Mouse (Mus musculus) embryonic facial prominence, embryonic 10.5 days (tissue): ENCODE results near the gene Ccdc194. TPM values are rescaled to one million over a fixed set of nuclear protein-coding genes. Genes with fewer than 3 reads are reported as not detected.
A peak's percentile ranks its signal among the peaks of the same experiment; 100 is the strongest.

ENCODE experiments used
- DNase-seq: peaks from one replicate; pipeline ENCODE4 v3.0.0-alpha.2; 2017; ENCODE audit warnings: low spot score
- H3K27ac ChIP-seq: fragments of 300-500 bp; sonication (generic); replicated peaks from 2 replicates; pipeline ENCODE4 v1.5.1; 2016; ENCODE audit warnings: mild to moderate bottlenecking
- H3K27me3 ChIP-seq: fragments of 300-500 bp; sonication (generic); replicated peaks from 2 replicates; pipeline ENCODE4 v1.6.1; 2016; ENCODE audit warnings: low read depth, mild to moderate bottlenecking; ENCODE audit not compliant: poor library complexity, severe bottlenecking
- H3K36me3 ChIP-seq: fragments of 300-500 bp; sonication (generic); replicated peaks from 2 replicates; pipeline ENCODE4 v1.6.1; 2016; ENCODE audit warnings: mild to moderate bottlenecking, moderate library complexity
- H3K4me1 ChIP-seq: fragments of 300-500 bp; sonication (generic); 2 replicates; pipeline ENCODE4 v1.6.1; 2016
- H3K4me3 ChIP-seq: fragments of 300-500 bp; sonication (generic); 2 replicates; pipeline ENCODE4 v1.5.1; 2016; ENCODE audit warnings: mild to moderate bottlenecking, moderate library complexity
- H3K9me3 ChIP-seq: fragments of 300-500 bp; sonication (generic); 2 replicates; pipeline ENCODE4 v1.6.1; 2016; ENCODE audit warnings: mild to moderate bottlenecking
- WGBS: fragments of 180-500 bp; shearing (Covaris S2); methylation state at CpG from one replicate; pipeline ENCODE4 v1.1.7; 2016; 5-methylcytosine and 5-hydroxymethylcytosine counted together
- polyA plus RNA-seq: library from polyadenylated mRNA; unstranded; fragments of >200 nt; fragmentation: Nextera tagmentation; extraction: Ambion mirVana; gene quantifications from 2 replicates; pipeline ENCODE4 v1.2.1, GENCODE M21; 2016

Gene Ccdc194
- polyA plus RNA-seq, 1 experiment from 2014 or later: 0.12 TPM

DNA sequence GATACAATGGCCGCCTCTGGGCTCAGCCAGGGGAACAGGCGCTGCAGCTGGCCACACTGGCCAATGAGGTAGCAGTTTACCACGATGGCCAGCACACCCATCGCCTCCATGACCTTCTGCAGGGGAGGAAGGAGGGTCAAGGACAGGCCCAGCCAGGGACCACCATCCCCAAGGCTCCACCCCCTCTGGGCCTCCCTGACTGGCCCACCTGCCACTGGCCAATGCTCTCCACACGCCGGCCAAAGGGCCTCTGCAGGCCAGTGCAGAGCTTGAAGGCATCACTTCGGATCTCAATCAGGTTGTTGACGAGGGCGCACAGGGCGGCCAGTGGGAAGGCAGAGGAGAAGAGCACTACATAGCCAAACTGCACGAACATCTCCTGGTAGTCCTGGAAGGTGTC is 46.6 kb downstream of the Ccdc194 start:
- no peaks in the 10 kb centered on the region for H3K9me3 ChIP-seq
- peaks cover 41% of the 10 kb centered on the region for H3K4me1 ChIP-seq
- H3K27me3 ChIP-seq: peaks cover 41% of the 10 kb centered on the region
- H3K4me3 ChIP-seq: peak overlapping the region; percentile 18; the same call in 1 of the 2 replicates
- DNase-seq: no peak
- H3K36me3 ChIP-seq: peaks cover 82% of the 10 kb centered on the region
- 93% methylated on average over 11 of the region's 11 CpGs for WGBS
- H3K27ac ChIP-seq: no peak overlapping the region

DNA sequence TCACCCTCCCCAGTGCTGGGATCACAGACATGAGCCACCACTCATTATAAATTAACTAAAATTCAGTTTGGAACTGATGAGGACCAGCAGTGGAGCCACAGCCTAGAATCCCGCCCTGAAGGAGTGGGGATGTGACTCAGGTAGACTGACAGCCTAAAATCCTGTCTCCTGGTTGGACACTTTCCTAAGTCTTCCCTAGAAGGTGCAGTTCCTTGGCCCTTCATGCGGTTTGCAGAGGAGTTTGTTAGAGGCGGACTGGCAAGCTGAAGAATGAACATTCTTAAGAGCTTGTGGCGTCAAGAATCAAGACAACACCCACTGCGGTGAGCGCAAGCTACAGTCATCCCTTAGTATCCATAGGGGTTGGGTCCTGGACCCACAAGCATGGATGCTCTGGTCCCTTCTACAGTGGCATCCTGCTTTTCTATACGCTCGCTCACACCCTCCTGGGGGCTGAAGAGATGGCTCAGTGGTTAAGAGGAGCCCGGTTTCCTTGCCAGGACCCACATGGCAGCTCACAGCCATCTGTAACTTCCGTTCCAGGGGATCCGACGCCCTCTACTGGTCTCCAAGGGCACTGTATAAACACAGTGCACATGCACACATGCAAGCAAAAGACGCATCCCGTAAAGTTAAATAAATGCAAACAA is 48.2 kb downstream of the Ccdc194 start:
- H3K27ac ChIP-seq: peak overlapping the region; percentile 88
- DNase-seq: no peak
- peak overlapping the region; percentile 71 for H3K4me3 ChIP-seq
- H3K36me3 ChIP-seq: peaks cover 82% of the 10 kb centered on the region
- WGBS: 38% methylated on average over 14 of the region's 14 CpGs
- no peaks in the 10 kb centered on the region for H3K9me3 ChIP-seq
- H3K27me3 ChIP-seq: peaks cover 40% of the 10 kb centered on the region
- peaks cover 40% of the 10 kb centered on the region for H3K4me1 ChIP-seq

DNA sequence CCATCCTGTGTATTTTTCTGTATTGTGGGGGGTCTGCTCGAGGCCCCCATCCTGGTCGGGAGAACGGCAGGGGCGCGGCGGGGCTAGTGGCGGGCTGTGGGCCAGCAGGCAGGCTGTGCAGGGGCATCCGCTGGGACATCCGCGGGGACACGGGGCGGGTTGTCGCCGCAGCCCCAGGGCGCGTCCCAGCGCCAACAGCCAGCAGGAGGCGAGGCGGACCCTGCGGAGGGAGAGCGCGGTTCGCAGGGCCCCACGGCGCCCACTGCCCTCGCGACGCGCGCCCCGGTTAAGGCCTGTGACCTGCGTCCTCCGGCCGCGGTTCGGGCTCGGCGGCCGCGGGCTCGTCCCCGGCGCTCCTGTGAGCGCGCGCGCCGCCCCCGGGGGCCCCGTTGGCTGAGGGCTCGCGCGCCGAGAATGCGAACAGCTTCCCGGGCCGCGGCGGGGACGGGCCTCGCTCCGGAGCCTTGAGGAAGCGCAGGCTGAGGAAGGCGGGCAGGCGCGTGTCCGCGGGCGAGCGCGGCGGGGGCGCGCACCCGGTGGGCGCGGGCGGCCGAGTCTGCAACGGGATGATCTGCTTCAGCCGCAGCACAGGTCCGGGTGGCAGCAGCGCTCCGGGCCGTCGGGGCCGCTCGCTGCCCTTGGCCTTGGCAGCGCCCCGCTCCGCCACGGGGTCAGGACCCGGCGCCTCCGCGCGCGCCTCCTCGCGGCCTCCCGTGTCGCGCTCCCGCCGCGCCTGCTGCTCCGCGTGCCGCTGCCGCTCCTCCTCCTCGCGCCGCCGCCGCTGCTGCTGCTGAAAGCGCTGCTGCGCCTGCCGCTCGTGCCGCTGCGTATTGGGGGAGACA is 49.2 kb downstream of the Ccdc194 start:
- H3K27ac ChIP-seq: peak overlapping the region; percentile 88
- peak overlapping the region; percentile 71 for H3K4me3 ChIP-seq
- H3K9me3 ChIP-seq: no peaks in the 10 kb centered on the region
- under 1% methylated on average over 120 of the region's 121 CpGs for WGBS
- H3K27me3 ChIP-seq: peaks cover 30% of the 10 kb centered on the region
- DNase-seq: peak; percentile 87
- H3K36me3 ChIP-seq: peaks cover 82% of the 10 kb centered on the region
- H3K4me1 ChIP-seq: peaks cover 34% of the 10 kb centered on the region

DNA sequence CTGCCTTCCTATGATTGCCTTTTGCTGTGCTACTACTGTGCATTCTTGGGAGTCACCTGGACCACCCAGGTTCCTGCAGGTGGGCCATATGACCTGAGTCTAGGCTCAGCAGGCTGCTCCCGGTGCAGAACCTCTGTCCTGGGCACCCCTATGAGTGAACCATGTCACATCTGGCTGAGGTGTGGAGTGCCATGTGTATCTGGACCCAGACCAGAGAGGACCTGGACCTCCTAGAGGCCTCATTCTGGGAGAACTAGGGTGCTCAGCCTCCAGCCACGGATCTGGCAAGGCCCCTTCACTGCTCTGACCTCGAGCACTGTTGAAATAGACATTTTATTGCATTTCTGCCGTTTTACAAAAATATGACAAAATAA is 49.8 kb downstream of the Ccdc194 start:
- no peaks in the 10 kb centered on the region for H3K9me3 ChIP-seq
- peaks cover 30% of the 10 kb centered on the region for H3K4me1 ChIP-seq
- H3K27ac ChIP-seq: peak overlapping the region; percentile 88; the same call in 1 of the 2 replicates
- peak overlapping the region; percentile 71 for H3K4me3 ChIP-seq
- H3K36me3 ChIP-seq: peaks cover 82% of the 10 kb centered on the region
- peaks cover 24% of the 10 kb centered on the region for H3K27me3 ChIP-seq
- peak; percentile 20 for DNase-seq
- WGBS: 31% methylated on average over 4 of the region's 4 CpGs

DNA sequence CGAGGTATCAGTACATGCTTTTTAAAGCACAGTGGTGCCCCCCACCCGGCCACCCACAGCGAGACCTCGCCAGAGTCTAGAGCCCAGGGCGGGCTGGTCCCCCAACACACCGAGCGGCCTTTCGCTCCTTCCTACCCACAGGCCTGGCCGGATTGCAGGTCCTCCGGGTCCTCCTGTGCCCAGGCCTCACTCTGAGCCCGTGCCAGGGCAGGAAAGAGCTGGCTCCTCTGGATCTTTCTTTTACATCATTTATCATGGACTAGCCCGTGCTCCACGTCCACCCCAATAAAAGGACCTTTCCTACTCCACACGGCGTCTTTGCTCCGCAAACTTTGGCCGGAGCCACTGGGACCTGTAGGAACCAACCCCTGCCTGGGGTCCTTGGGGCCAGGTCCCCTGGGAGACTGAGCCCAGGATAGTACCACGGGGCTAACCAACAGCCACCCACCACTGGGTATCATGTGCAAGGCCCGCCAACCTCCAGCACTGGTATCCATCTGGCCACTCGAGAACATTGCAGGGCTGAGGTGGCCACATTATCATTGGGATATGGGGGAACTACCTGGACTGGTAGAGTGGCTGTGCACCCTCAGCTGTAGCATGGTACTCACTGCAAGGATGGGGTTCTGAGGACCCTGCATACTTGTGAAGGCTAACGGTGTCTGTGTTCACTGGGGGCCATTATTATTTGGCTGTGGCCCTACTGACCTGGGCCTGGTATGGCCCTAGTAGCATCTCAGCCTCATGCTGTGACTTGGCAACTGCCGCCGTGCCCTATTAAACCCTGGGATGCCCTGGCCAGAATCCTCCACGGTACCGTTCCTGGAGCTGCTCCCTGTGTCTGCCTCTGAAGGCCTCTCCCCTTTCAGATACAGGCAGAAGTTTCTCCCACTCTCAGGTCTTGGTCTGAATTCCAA is 50.5 kb downstream of the Ccdc194 start:
- H3K27me3 ChIP-seq: peaks cover 19% of the 10 kb centered on the region
- no peak overlapping the region for H3K27ac ChIP-seq
- DNase-seq: no peak
- H3K9me3 ChIP-seq: no peaks in the 10 kb centered on the region
- WGBS: 89% methylated on average over 25 of the region's 25 CpGs
- H3K36me3 ChIP-seq: peaks cover 81% of the 10 kb centered on the region
- peaks cover 34% of the 10 kb centered on the region for H3K4me1 ChIP-seq
- peak overlapping the region; percentile 71 for H3K4me3 ChIP-seq

DNA sequence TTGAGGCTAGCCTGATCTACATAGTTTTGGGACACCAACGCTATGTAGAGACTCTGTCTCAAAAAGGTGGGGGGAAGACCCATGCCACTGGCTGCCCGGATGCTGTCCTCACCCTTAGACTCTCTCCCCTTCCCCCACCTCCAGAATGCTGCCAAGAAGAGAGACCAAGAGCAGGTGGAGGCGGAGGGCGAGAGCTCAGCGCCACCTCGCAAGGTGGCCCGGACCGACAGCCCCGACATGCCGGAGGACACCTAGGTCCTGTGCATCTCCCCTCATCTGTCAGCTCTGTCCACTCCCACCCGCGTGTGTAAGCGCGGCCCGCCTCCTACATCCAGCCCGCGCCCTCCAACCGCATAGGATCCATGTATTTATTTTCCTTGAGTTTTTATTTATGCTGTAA is 51.2 kb downstream of the Ccdc194 start:
- H3K9me3 ChIP-seq: no peaks in the 10 kb centered on the region
- peaks cover 19% of the 10 kb centered on the region for H3K27me3 ChIP-seq
- peaks cover 40% of the 10 kb centered on the region for H3K4me1 ChIP-seq
- H3K27ac ChIP-seq: no peak overlapping the region
- 96% methylated on average over 18 of the region's 18 CpGs for WGBS
- DNase-seq: no peak
- peaks cover 74% of the 10 kb centered on the region for H3K36me3 ChIP-seq
- no peak overlapping the region for H3K4me3 ChIP-seq

DNA sequence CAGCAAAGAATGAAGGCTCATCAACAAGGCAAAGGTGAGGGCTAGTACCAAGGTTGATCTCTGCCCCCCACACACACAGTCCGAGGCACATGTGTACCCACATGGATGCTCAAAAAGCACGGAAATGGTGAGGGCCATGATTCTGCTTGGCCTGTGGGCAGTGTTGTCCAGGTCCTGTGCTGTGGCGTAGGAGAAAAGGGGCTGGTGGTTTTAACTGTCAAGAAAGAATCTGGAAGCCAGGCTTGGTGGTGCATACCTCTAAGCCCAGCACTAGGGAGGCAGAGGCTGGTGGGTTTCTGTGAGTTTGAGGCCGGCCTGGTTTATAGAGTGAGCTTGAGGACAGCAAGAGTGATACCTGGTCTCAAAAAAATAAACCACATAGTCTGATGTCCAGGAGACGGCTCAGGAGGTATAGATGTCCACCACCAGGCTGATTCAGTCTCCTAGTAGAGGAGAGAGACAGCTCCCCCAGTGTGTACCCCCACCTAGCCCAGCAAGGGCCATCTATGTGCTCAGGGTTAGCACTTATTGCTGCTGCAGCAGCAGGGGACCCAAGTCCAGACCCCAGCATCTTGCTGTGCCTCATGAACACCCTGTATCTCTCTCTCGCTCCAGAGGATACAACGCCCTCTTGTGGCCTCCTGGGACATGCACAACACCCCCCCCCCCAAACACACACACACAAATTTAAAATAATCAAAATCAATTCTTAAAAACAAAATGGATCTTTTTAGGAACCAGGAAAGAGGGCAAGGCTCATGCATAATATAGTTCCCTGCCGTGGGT is 52.7 kb downstream of the Ccdc194 start:
- Histone ChIP-seq H3K4me3 (no peak overlapping the region), H3K36me3 (peaks cover 61% of the 10 kb centered on the region), H3K9me3 (no peaks in the 10 kb centered on the region), H3K27ac (no peak overlapping the region), H3K27me3 (0 out of 2 replicates have a peak, but pooled peaks cover 5% of the 10 kb centered on the region), H3K4me1 (peaks cover 42% of the 10 kb centered on the region)
- WGBS: 86% methylated on average over 8 of the region's 8 CpGs
- DNase-seq: no peak

DNA sequence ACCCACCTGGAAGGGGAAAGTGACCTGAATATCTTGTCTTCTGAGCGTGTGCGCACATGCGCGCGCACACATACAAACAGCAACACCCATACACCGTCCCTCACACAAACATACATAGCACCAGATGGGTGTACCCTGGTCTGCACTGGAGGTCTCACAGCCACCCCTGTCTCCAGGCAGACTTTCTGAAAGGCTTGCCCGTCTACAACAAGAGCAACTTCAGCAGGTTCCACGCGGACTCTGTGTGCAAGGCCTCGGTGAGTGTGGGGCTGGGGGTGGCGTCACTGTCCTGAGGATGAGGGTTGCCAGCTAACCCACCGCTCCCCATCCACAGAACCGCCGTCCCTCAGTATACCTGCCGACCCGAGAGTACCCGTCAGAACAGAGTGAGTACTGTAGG is 53.6 kb downstream of the Ccdc194 start:
- no peaks in the 10 kb centered on the region for H3K9me3 ChIP-seq
- 93% methylated on average over 17 of the region's 17 CpGs for WGBS
- no peak overlapping the region for H3K4me3 ChIP-seq
- peaks cover 62% of the 10 kb centered on the region for H3K36me3 ChIP-seq
- H3K27me3 ChIP-seq: no peaks in the 10 kb centered on the region
- no peak for DNase-seq
- no peak overlapping the region for H3K27ac ChIP-seq
- peaks cover 33% of the 10 kb centered on the region for H3K4me1 ChIP-seq

DNA sequence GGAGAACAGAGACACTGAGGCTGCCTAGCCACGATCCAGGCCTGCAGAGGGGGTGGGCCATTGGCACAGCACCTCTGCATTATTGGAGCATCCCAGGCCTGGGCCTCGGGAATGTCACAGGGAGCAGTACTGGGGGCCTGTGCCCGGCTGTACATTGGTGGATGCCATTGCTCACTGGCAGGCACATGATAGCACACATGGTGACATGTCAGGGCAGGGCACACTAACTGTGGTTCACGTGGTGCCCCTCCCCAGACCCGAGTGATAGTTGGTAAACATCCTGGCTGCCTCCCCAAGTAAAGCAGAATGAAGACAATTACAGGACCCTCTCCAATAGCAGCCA is 54.6 kb downstream of the Ccdc194 start:
- no peak overlapping the region for H3K27ac ChIP-seq
- peak overlapping the region; percentile 99 for H3K4me3 ChIP-seq
- peaks cover 71% of the 10 kb centered on the region for H3K36me3 ChIP-seq
- no peaks in the 10 kb centered on the region for H3K9me3 ChIP-seq
- H3K27me3 ChIP-seq: no peaks in the 10 kb centered on the region
- DNase-seq: no peak
- 84% methylated on average over 5 of the region's 5 CpGs for WGBS
- H3K4me1 ChIP-seq: peaks cover 25% of the 10 kb centered on the region

DNA sequence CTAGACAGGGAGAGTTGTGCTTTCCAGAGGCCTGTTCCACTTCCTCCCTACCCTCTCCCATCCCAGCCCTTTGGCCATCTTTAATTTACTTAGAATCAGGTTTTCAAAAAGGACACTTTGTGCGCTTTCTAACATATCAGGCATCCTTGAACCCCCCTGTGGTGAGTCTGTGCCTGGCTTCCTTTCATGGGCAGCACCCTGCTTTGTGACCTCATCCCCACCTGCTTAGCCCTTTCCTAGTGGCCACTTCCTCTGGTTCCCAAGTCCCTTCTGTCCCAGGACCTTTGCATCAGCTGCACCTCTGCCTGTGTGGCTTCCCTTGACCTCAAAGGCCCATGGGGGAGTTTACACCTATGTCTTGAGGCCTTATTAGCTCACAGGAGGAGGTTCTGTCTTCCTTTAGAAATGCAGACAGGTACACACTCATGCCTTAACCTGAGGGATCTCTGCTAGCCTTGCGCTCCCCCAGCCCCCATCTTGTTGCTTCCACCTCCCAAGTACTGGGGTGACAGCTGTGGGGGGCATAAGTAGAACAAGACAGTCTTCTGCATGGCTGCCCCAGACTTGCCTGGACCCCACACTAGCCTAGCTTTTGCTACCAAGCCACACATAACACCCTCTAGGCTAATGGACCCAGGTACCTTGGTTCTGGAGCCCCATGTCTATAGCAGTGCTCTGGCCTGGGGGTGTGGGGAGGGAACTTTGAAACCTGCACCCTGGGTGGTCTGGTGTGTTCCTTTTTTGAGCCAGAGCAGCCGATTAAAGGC is 55.2 kb downstream of the Ccdc194 start:
- 88% methylated on average over 3 of the region's 3 CpGs for WGBS
- Histone ChIP-seq H3K4me3 (peak overlapping the region; percentile 99), H3K36me3 (peaks cover 68% of the 10 kb centered on the region), H3K27me3 (no peaks in the 10 kb centered on the region), H3K27ac (peak overlapping the region; percentile 92; the same call in 1 of the 2 replicates), H3K9me3 (no peaks in the 10 kb centered on the region), H3K4me1 (peaks cover 25% of the 10 kb centered on the region)
- no peak for DNase-seq
